Mouse (Mus musculus) CH12.LX (cell line): Measurements from ENCODE around the gene Slc48a1.

ENCODE experiments used
- CTCF ChIP-seq, 2 experiments: IDR thresholded peaks in 1 of 2; conservative IDR thresholded peaks in 1 of 2; 2 replicates each; pipeline ENCODE4 v1.5.1; 2011 to 2012; ENCODE audit warnings: low read depth in 2 of 2, low read length in 2 of 2, improper control_type of control experiment in 1 of 2, inconsistent platforms in 1 of 2, mild to moderate bottlenecking in 1 of 2, moderate library complexity in 1 of 2
- TCF12 ChIP-seq: IDR thresholded peaks from 2 replicates; pipeline ENCODE4 v1.6.1; 2014; ENCODE audit warnings: low read depth, mild to moderate bottlenecking, inconsistent platforms, low read length, improper control_type of control experiment

DNA sequence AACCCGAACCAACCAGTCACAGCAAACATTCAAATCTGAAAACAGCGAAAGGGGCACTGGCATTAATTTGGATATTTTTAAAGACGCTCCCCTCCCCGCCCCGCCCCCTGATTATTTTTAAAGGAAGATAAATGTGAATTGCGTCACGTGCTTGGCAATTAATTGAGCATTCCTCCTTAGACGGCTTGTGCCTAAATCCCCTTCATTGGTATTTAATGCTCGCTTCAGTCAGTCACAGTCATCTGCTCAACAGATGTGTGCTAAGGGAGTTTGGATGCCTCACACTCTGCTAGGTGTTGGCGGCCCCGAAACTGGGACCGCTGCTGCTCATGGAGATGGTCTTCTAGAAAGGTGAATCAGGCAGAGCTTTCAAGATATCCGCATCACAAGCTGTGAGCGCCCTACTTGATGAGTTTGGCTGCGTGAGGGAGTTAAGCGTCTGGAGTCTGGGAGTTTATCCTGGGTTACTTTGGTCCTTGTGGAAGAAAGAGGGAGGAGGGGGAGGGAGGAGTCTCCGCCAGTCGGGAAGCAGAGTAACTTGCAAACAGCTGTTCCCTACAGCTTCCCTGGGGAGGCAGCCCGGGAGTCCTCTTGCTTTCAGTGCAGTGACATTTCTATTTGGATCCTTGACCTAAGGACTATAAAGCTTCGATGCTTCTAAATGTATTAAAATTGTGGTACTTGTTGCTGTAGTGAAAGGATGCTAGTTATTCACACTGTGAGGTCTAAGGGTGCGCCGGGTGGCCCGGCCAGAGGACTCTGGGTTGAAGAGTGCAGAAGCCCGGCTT is 3.8 kb downstream of the Slc48a1 start:
- TF ChIP-seq CTCF (conservative IDR thresholded peaks at IDR 0.05 in 1 of 2, IDR thresholded peaks at IDR 0.05 in 1 of 2; ENCODE audit: low read depth in 2 of 2, low read length in 2 of 2) = no peak
- TF ChIP-seq TCF12 = no peak
